Mouse (Mus musculus) stomach, embryonic 15.5 days (tissue): ENCODE measurements around the gene Vav3. TPM values are rescaled to one million over a fixed set of nuclear protein-coding genes. Genes with fewer than 3 reads are reported as not detected.

Experiments used
- ATAC-seq: fragments of 200-750 bp; cut with Nextera tagmentation; 2 replicates; pipeline ENCODE4 v1.8.0; 2017; ENCODE audit warnings: low read depth, moderate number of reproducible peaks, moderate TSS enrichment; ENCODE audit not compliant: insufficient read depth, low FRiP score
- H3K27ac ChIP-seq: fragments of 300-500 bp; sonication (generic); 2 replicates; pipeline ENCODE4 v1.5.1; 2015; ENCODE audit warnings: mild to moderate bottlenecking, inconsistent platforms
- H3K27me3 ChIP-seq: fragments of 300-500 bp; sonication (generic); replicated peaks from 2 replicates; pipeline ENCODE4 v1.6.1; 2015; ENCODE audit warnings: inconsistent platforms
- H3K36me3 ChIP-seq: fragments of 300-500 bp; sonication (generic); 2 replicates; pipeline ENCODE4 v1.6.1; 2015; ENCODE audit warnings: inconsistent platforms
- H3K4me1 ChIP-seq: fragments of 300-500 bp; sonication (generic); 2 replicates; pipeline ENCODE4 v1.6.1; 2015; ENCODE audit warnings: inconsistent platforms
- H3K4me2 ChIP-seq: fragments of 300-500 bp; sonication (generic); 2 replicates; pipeline ENCODE4 v1.6.1; 2015; ENCODE audit warnings: mild to moderate bottlenecking, inconsistent platforms
- H3K4me3 ChIP-seq: fragments of 300-500 bp; sonication (generic); replicated peaks from 2 replicates; pipeline ENCODE4 v1.5.1; 2015; ENCODE audit warnings: inconsistent platforms
- H3K9ac ChIP-seq: fragments of 300-500 bp; sonication (generic); 2 replicates; pipeline ENCODE4 v1.6.1; 2015; ENCODE audit warnings: inconsistent platforms
- H3K9me3 ChIP-seq: fragments of 300-500 bp; sonication (generic); 2 replicates; pipeline ENCODE4 v1.6.1; 2016; ENCODE audit warnings: inconsistent platforms
- WGBS: fragments of 180-500 bp; shearing (Covaris S2); methylation state at CpG from one replicate; pipeline ENCODE4 v1.1.7; 2015; 5-methylcytosine and 5-hydroxymethylcytosine counted together
- polyA plus RNA-seq: library from polyadenylated mRNA; unstranded; fragments of >200 nt; fragmentation: Nextera tagmentation; extraction: Ambion mirVana; gene quantifications from 2 replicates; pipeline ENCODE4 v1.2.1, GENCODE M21; 2015

Vav3 gene
- polyA plus RNA-seq, 1 experiment from 2014 or later, result 17.5 TPM

DNA sequence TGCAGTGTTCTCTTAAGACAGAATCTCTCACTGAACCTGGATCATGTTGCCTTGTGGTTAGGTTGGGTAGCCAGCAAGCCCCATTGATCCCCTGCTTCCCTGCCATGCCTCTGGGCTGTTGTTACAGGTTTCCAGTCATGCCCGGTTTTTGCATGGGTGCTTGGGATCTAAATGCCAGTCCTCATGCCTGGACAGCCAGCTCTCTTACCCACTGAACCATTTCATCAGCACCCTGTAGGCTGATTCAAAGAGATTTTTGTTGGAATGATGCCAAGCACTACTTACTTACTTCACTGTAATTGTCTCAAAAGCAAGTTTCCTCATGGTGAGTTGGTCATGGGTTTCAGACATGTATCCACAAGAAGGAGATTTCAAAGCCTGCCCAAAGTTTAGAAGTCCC, 281.9 kb downstream of the Vav3 start:
- WGBS, result 75% methylated on average over 1 of the region's 1 CpGs
- no peak overlapping the region for H3K4me3 ChIP-seq
- no peak overlapping the region; the same call in 1 of the 2 replicates for H3K27ac ChIP-seq
- no peaks in the 10 kb centered on the region for H3K9me3 ChIP-seq
- peak; percentile 43; the same call in 1 of the 2 replicates for ATAC-seq
- H3K4me2 ChIP-seq, result no peak overlapping the region
- H3K4me1 ChIP-seq, result no peaks in the 10 kb centered on the region
- H3K27me3 ChIP-seq, result no peaks in the 10 kb centered on the region
- no peak overlapping the region for H3K9ac ChIP-seq
- no peaks in the 10 kb centered on the region for H3K36me3 ChIP-seq

DNA sequence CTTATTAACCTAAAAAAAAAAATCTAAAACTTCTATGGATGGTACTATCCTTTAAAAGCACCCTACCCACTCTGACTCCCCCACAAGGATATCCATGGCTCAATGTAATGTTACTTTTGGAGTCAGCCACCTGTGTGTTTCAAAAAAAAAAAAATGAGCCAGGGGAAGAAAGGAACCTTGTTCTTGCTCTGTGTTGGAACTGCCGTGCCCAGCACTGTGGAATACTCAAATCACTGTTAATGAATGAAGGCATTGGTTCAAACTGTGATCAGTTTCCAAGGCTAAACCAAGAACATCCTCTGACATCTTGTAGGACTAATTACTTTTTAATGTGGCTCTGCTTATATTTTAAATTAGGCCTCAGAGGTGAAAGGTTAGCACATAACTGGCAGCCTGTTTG, 282.4 kb downstream of the Vav3 start:
- Histone ChIP-seq H3K36me3 (no peaks in the 10 kb centered on the region), H3K4me2 (no peak overlapping the region), H3K4me1 (no peaks in the 10 kb centered on the region), H3K9ac (no peak overlapping the region), H3K27me3 (no peaks in the 10 kb centered on the region), H3K4me3 (no peak overlapping the region), H3K27ac (no peak overlapping the region), H3K9me3 (no peaks in the 10 kb centered on the region)
- 74% methylated on average over 1 of the region's 1 CpGs for WGBS
- no peak for ATAC-seq

DNA sequence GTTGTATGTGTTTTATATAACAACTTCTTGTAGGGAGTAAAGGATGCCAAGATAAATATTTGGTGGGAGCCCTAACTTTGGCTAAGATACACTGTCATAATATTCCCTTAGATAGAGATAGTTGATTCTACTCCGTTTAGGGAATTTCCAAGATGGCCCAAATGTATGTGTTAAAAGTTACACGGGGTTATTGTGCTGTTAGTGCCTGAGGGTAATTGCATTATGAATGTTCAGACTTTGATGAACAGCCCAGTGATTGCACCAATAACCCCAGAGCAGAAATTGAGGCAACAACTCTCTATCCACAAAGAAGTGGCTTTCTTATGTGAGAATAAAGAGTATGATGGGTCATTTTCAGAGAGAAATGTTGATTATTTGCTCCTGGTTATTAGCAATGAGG, 283.3 kb downstream of the Vav3 start:
- WGBS, result 47% methylated on average over 2 of the region's 2 CpGs
- Histone ChIP-seq H3K4me3 (no peak overlapping the region), H3K4me2 (no peak overlapping the region), H3K4me1 (no peaks in the 10 kb centered on the region), H3K9me3 (no peaks in the 10 kb centered on the region), H3K9ac (no peak overlapping the region), H3K27me3 (no peaks in the 10 kb centered on the region), H3K27ac (no peak overlapping the region), H3K36me3 (no peaks in the 10 kb centered on the region)
- ATAC-seq, result no peak

DNA sequence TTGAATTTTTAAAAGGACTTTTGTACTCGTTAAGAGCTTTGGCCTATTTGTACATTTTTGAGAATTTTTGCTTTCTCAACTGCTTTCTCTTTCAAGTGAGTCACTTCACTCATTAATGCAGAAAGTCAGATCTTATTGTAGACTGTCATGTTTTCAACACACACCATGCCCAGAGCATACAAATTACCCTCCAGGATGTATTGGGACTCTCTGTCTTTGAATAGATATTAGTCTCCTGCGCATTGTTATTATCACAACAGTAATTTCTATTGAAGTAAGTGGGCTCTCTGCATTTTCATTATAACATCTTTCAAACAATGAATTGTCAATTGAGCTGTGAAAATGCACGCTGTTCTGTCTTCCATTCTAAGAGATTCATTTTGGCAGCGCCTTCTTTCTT, 295.6 kb downstream of the Vav3 start:
- Histone ChIP-seq H3K36me3 (no peaks in the 10 kb centered on the region), H3K4me3 (no peak overlapping the region), H3K9me3 (no peaks in the 10 kb centered on the region), H3K4me1 (no peaks in the 10 kb centered on the region), H3K9ac (no peak overlapping the region), H3K27me3 (no peaks in the 10 kb centered on the region), H3K4me2 (no peak overlapping the region), H3K27ac (no peak overlapping the region)
- no peak for ATAC-seq
- 92% methylated on average over 4 of the region's 4 CpGs for WGBS

DNA sequence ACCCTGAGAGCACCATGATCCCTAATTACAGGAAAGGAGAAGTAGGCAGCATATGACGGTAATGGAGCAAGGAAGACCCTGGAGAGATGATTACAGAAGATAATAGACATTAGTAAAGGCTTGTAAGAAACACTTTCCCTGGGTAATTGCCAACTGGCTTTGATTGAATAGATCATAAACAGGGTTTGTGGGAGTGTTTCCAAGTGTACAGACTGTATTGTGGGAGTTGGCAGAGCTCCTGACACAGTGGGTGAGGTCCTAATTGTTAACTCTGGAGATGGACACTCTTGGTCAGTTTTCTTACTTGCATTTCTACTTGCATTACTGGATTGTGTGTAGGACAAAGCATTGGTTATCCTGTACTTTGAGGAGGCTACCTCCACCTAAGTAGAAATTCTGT, 298.9 kb downstream of the Vav3 start:
- H3K27ac ChIP-seq, result no peak overlapping the region
- no peak overlapping the region for H3K4me2 ChIP-seq
- no peaks in the 10 kb centered on the region for H3K27me3 ChIP-seq
- ATAC-seq, result no peak
- H3K4me1 ChIP-seq, result no peaks in the 10 kb centered on the region
- no peak overlapping the region for H3K4me3 ChIP-seq
- H3K9me3 ChIP-seq, result no peaks in the 10 kb centered on the region
- no peak overlapping the region for H3K9ac ChIP-seq
- WGBS, result 77% methylated on average over 1 of the region's 1 CpGs
- H3K36me3 ChIP-seq, result no peaks in the 10 kb centered on the region

DNA sequence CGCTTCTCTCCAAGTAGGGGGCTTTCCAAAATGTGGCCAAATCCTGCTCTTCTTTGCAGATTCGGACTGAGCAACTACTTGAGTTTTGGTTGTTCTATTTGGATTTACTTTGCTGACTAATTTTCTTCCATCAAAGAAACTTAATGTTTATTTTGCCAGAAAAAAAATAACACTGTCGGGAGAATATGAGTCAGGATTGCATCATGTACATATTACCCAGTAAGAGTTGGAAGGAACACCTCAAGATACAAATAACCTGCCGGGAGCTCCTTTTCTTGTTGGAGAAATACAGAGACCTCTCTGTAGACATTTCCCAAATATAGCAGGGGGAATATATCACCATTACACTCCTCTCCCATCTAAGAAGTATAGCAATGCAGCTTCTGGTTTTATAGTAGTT, 300.3 kb downstream of the Vav3 start:
- no peak for ATAC-seq
- no peak overlapping the region for H3K4me2 ChIP-seq
- H3K9ac ChIP-seq, result no peak overlapping the region
- H3K27ac ChIP-seq, result no peak overlapping the region
- WGBS, result 78% methylated on average over 4 of the region's 4 CpGs
- H3K9me3 ChIP-seq, result no peaks in the 10 kb centered on the region
- no peaks in the 10 kb centered on the region for H3K36me3 ChIP-seq
- no peak overlapping the region for H3K4me3 ChIP-seq
- no peaks in the 10 kb centered on the region for H3K27me3 ChIP-seq
- no peaks in the 10 kb centered on the region for H3K4me1 ChIP-seq

DNA sequence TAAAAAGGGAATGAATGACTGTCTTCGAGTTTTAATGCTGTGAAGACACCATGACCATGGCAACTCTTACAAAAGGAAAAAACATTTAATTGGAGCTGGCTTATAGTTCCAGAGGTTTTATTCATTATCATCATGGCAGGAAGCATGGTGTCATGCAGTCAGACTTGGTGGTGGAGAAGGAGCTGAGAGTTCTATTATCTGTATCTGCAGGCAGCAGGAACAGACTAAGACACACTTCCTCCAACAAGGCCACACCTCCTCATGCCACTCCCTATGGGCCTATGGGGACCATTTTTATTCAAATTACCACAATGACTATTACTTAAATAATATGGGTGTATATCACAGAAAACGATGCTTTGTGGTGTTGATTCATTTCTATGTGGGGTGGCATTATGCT, 307.8 kb downstream of the Vav3 start:
- no peak for ATAC-seq
- H3K9me3 ChIP-seq, result no peaks in the 10 kb centered on the region
- no peaks in the 10 kb centered on the region for H3K4me1 ChIP-seq
- WGBS, result 88% methylated on average over 2 of the region's 2 CpGs
- no peaks in the 10 kb centered on the region for H3K27me3 ChIP-seq
- no peak overlapping the region for H3K9ac ChIP-seq
- H3K36me3 ChIP-seq, result no peaks in the 10 kb centered on the region
- H3K27ac ChIP-seq, result no peak overlapping the region
- H3K4me3 ChIP-seq, result no peak overlapping the region
- no peak overlapping the region for H3K4me2 ChIP-seq

DNA sequence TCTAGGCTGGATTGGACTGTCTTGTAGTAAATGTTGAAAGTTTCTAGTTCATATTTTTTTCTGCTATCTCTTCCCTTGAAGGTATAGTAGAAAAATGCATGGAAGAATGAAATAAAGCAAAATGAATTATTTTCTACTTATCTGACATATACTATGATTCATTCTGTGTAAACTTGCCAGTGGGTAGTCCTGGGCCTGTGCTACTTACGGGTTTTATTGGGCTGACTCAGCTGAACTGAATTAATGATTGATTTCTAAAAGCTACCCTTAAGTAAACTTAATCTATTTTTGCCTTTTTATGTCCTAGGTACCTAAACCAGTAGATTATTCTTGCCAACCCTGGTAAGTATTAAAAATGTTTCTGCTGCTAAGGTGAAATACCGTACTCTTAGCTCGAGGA, 311.0 kb downstream of the Vav3 start:
- H3K27ac ChIP-seq, result no peak overlapping the region
- no peak overlapping the region for H3K9ac ChIP-seq
- no peaks in the 10 kb centered on the region for H3K4me1 ChIP-seq
- ATAC-seq, result no peak
- no peak overlapping the region for H3K4me2 ChIP-seq
- no peaks in the 10 kb centered on the region for H3K9me3 ChIP-seq
- H3K36me3 ChIP-seq, result no peaks in the 10 kb centered on the region
- H3K4me3 ChIP-seq, result no peak overlapping the region
- 69% methylated on average over 3 of the region's 3 CpGs for WGBS
- H3K27me3 ChIP-seq, result no peaks in the 10 kb centered on the region

DNA sequence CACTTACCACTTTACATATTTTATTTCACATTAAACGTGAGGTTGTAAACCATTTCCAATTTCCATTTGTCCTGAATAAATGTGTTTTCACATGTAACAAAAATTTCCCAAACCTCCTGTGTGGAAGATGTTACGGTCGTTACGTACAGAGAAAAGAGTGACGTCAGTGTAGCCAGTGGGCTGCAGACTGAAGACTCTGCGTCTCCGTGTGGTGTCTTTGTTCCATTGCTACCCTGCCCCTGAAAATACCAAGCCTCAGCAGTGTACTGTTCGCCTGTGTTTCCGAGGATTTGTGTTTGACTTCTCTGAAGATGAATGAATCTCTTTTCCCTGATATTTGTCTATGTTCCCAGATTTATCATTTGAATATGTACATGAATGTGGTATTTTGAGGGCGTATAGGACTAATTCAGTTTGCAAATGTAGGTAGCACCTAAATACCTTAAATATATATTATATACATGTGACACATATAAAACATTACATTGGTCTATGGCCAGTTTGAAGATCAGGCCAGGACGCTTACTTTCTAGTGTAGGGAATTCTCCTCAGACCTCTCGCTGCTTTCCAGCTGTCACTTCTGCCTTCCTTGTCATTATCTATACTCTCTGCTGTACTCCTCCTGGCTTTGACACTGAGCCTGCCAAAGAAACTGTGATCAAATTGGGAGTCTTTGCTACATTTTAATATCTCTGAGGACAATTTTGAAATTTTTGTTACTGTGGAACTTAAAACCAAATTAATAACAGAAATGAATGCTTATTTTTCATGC, 312.6 kb downstream of the Vav3 start:
- Histone ChIP-seq H3K36me3 (no peaks in the 10 kb centered on the region), H3K4me3 (no peak overlapping the region), H3K9me3 (no peaks in the 10 kb centered on the region), H3K4me2 (no peak overlapping the region), H3K4me1 (no peaks in the 10 kb centered on the region), H3K27me3 (no peaks in the 10 kb centered on the region), H3K9ac (no peak overlapping the region), H3K27ac (no peak overlapping the region)
- WGBS, result 81% methylated on average over 12 of the region's 12 CpGs
- ATAC-seq, result no peak

DNA sequence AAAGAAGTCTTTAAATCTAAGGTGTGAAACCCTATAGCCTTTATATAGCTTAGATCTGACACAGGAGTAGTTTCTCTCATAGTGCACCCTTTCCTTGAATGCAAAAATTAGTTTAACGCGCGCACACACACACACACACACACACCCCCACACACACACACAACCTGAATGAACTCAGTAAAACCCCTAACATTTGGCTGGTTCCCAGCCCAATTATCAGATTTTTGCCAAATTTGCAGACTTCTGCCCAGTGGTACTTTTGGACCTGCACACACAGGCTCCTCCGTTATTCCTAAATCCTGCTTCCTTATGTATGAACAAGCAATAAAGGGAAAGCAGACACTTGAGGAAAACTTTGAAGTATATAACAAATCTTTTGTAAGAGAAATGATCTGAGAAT, 313.9 kb downstream of the Vav3 start:
- H3K4me1 ChIP-seq, result no peaks in the 10 kb centered on the region
- 87% methylated on average over 4 of the region's 4 CpGs for WGBS
- no peak for ATAC-seq

DNA sequence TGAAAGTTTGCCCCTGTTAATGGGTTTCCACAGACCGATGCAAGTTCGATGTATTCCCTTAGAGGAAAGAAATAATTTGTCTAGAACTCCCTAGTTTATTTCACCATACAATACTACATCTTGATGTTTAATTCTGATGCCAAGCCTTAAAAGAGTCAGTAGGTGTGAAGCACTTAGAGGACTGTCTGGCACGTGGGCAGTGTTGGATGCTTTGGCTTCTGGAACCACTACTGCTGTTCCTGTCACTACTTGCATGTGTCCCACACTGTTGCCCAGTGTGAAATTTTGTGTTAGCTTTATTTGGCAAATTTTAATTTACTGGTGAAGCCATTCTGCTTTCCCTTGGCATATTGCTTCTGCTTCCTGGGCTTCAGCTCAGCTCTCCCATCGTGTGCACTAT, 331.3 kb downstream of the Vav3 start:
- Histone ChIP-seq H3K9ac (no peak overlapping the region), H3K4me3 (no peak overlapping the region), H3K36me3 (no peaks in the 10 kb centered on the region), H3K9me3 (no peaks in the 10 kb centered on the region), H3K4me1 (no peaks in the 10 kb centered on the region), H3K4me2 (no peak overlapping the region), H3K27ac (no peak overlapping the region), H3K27me3 (no peaks in the 10 kb centered on the region)
- no peak for ATAC-seq
- 90% methylated on average over 4 of the region's 4 CpGs for WGBS

More for the DNA sequence above, 313.9 kb downstream of the Vav3 start:
- no peaks in the 10 kb centered on the region for H3K9me3 ChIP-seq
- H3K36me3 ChIP-seq, result no peaks in the 10 kb centered on the region
- no peak overlapping the region for H3K4me2 ChIP-seq
- H3K27ac ChIP-seq, result no peak overlapping the region
- no peak overlapping the region for H3K4me3 ChIP-seq
- no peak overlapping the region for H3K9ac ChIP-seq
- H3K27me3 ChIP-seq, result no peaks in the 10 kb centered on the region

DNA sequence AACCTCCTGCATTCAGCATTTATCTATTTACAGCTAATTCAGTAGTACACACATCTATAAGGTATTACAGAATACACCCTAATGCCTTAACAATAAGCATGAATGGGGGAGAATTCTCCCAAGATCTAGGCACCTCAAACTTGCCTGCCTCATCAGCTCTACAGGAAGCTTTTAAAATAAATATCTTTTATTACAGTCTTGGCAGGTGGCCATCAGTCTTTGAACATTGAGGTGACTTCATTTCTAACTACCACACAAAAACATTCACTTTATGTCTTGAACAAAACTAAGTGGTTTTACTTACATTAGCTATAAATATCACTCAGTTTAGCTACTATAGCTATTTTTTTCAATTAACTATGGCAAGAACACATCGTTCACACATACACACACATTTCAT, 332.5 kb downstream of the Vav3 start:
- Histone ChIP-seq H3K27ac (no peak overlapping the region), H3K27me3 (no peaks in the 10 kb centered on the region), H3K4me1 (no peaks in the 10 kb centered on the region), H3K4me2 (no peak overlapping the region), H3K4me3 (no peak overlapping the region), H3K36me3 (no peaks in the 10 kb centered on the region), H3K9ac (no peak overlapping the region), H3K9me3 (no peaks in the 10 kb centered on the region)
- no peak for ATAC-seq
- WGBS, result 73% methylated on average over 1 of the region's 1 CpGs

DNA sequence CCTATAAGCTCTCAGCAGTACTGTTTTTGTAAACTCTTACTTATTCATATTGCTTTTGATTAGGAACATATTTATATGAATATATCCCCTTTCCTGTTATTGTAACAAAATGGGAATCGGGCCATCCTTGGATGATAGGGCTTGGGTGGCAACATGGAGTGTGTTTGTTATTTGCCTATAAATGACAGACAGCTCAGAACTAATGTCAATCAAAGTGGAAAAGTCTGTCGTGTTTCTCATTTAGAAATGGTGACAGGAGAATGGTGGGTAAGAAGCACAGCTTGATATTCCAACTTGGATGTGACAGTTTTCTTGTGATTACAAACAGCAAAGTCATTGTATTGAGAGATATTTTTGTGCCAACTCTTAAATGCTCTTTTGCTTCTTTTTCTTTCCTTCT, 339.8 kb downstream of the Vav3 start:
- no peaks in the 10 kb centered on the region for H3K36me3 ChIP-seq

More for the DNA sequence above, 339.8 kb downstream of the Vav3 start:
- Histone ChIP-seq H3K27me3 (no peaks in the 10 kb centered on the region), H3K4me2 (no peak overlapping the region), H3K9ac (no peak overlapping the region), H3K27ac (no peak overlapping the region), H3K4me3 (no peak overlapping the region), H3K4me1 (no peaks in the 10 kb centered on the region), H3K9me3 (no peaks in the 10 kb centered on the region)
- 74% methylated on average over 2 of the region's 2 CpGs for WGBS
- ATAC-seq, result no peak
